Mouse (Mus musculus) stomach, postnatal 0 days (tissue): ENCODE results near the gene Efs. TPM values are rescaled to one million over a fixed set of nuclear protein-coding genes. Genes with fewer than 3 reads are reported as not detected.
"Not testable (repeated sequence)": the region's sequence is repeated elsewhere in the genome, so short reads cannot be mapped to it uniquely, and the experiment has no call there.

Experiments used
- ATAC-seq: fragments of 200-750 bp; cut with Nextera tagmentation; 2 replicates; pipeline ENCODE4 v1.8.0; 2017; ENCODE audit not compliant: low FRiP score, low TSS enrichment
- DNase-seq: peaks from one replicate; pipeline ENCODE4 v3.0.0-alpha.2; 2016; ENCODE audit warnings: low spot score
- H3K27ac ChIP-seq: fragments of 300-500 bp; sonication (generic); replicated peaks from 2 replicates; pipeline ENCODE4 v1.5.1; 2014; ENCODE audit warnings: mild to moderate bottlenecking, control low read depth
- H3K27me3 ChIP-seq: fragments of 300-500 bp; sonication (generic); 2 replicates; pipeline ENCODE4 v1.6.1; 2014; ENCODE audit warnings: low read length; ENCODE audit not compliant: control insufficient read depth, insufficient read depth
- H3K36me3 ChIP-seq: fragments of 300-500 bp; sonication (generic); 2 replicates; pipeline ENCODE4 v1.6.1; 2014; ENCODE audit warnings: low read length, mixed read lengths; ENCODE audit not compliant: control insufficient read depth, insufficient read depth
- H3K4me1 ChIP-seq: fragments of 300-500 bp; sonication (generic); replicated peaks from 2 replicates; pipeline ENCODE4 v1.6.1; 2014; ENCODE audit warnings: antibody characterized with exemption; ENCODE audit not compliant: control insufficient read depth, insufficient read depth
- H3K4me2 ChIP-seq: fragments of 300-500 bp; sonication (generic); replicated peaks from 2 replicates; pipeline ENCODE4 v1.6.1; 2014; ENCODE audit warnings: low read depth, mild to moderate bottlenecking, control low read depth, moderate library complexity
- H3K4me3 ChIP-seq: fragments of 300-500 bp; sonication (generic); 2 replicates; pipeline ENCODE4 v1.5.1; 2014; ENCODE audit warnings: low read depth, low read length, control low read depth
- H3K9ac ChIP-seq: fragments of 300-500 bp; sonication (generic); 2 replicates; pipeline ENCODE4 v1.6.1; 2014; ENCODE audit warnings: mild to moderate bottlenecking, low read length, control low read depth, mixed read lengths
- H3K9me3 ChIP-seq: fragments of 300-500 bp; sonication (generic); 2 replicates; pipeline ENCODE4 v1.6.1; 2016; ENCODE audit warnings: low read length; ENCODE audit not compliant: control insufficient read depth
- CTCF ChIP-seq: IDR thresholded peaks from 2 replicates; pipeline ENCODE4 v1.5.1; 2016; ENCODE audit warnings: antibody characterized with exemption, low read depth, mild to moderate bottlenecking, moderate library complexity
- EP300 ChIP-seq: optimal IDR thresholded peaks from 2 replicates; pipeline ENCODE3; 2016; ENCODE audit warnings: antibody characterized with exemption
- WGBS: fragments of 180-500 bp; shearing (Covaris S2); extraction: QIAGEN DNeasy Blood & Tissue Kit; methylation state at CpG from one replicate; pipeline ENCODE4 v1.1.7; 2014; 5-methylcytosine and 5-hydroxymethylcytosine counted together
- polyA plus RNA-seq: library from polyadenylated mRNA; unstranded; fragments of >200 nt; fragmentation: Nextera tagmentation; extraction: Ambion mirVana; gene quantifications from 2 replicates; pipeline ENCODE4 v1.2.1, GENCODE M21; 2015

The Efs gene
- polyA plus RNA-seq, result 14.1 and 16.8 TPM in 2 replicates

GRCm38 (mm10) chr14:54925349-54926342 lies at the start of gene Efs:
Efs (minus strand) TSS chr14:54926126.
- TF ChIP-seq EP300 (no peak), CTCF (no peak)
- WGBS, result 2% methylated on average over 57 of the region's 57 CpGs
- H3K27ac ChIP-seq, result peak within 1 kb of the TSS; percentile 98
- no peaks in the 10 kb centered on the region for H3K9me3 ChIP-seq
- H3K4me3 ChIP-seq, result peak within 1 kb of the TSS; percentile 56
- peak within 1 kb of the TSS; percentile 88 for H3K4me2 ChIP-seq
- no peaks in the 10 kb centered on the region for H3K36me3 ChIP-seq
- DNase-seq, result peak; percentile 71
- ATAC-seq, result peak; percentile 72
- no peaks in the 10 kb centered on the region for H3K27me3 ChIP-seq
- H3K4me1 ChIP-seq, result peaks cover 4% of the 10 kb centered on the region
- H3K9ac ChIP-seq, result peak within 1 kb of the TSS; percentile 88

- no peak for TF ChIP-seq EP300
- TF ChIP-seq CTCF, result no peak
- no peak overlapping the region for H3K4me3 ChIP-seq
- no peaks in the 10 kb centered on the region for H3K4me1 ChIP-seq
- H3K4me2 ChIP-seq, result no peak overlapping the region
- H3K27me3 ChIP-seq, result no peaks in the 10 kb centered on the region
- 91% methylated on average over 6 of the region's 6 CpGs for WGBS
- H3K27ac ChIP-seq, result no peak overlapping the region
- no peak for DNase-seq
- H3K9me3 ChIP-seq, result no peaks in the 10 kb centered on the region
- H3K36me3 ChIP-seq, result no peaks in the 10 kb centered on the region
- ATAC-seq, result no peak
- H3K9ac ChIP-seq, result no peak overlapping the region
These were observed 48.3 kb upstream of the Efs start for GRCm38 (mm10) chr14:54974068-54974791.

DNA sequence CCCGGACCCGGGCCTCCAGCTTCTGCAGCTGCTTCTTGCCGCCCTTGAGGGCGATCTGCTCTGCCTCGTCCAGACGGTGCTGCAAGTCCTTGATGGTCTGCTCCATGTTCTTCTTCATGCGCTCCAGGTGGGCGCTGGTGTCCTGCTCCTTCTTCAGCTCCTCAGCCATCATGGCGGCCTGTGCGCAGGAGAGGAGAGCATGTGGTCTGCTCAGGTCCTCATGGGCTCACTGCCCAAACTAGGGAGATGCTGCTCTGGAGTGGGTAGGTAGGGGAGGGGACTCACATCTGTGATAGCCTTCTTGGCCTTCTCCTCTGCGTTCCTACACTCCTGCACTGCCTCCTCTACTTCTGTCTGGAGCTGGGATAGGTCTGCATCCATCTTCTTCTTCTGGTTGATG lies 46.9 kb upstream of the Efs start:
- H3K27me3 ChIP-seq, H3K4me2 ChIP-seq, H3K4me3 ChIP-seq, H3K4me1 ChIP-seq, H3K9me3 ChIP-seq, ATAC-seq, DNase-seq, H3K27ac ChIP-seq, H3K9ac ChIP-seq, H3K36me3 ChIP-seq: not testable (repeated sequence)
- 91% methylated on average over 7 of the region's 11 CpGs for WGBS

- Histone ChIP-seq H3K9ac (no peak overlapping the region), H3K4me3 (no peak overlapping the region), H3K4me2 (no peak overlapping the region), H3K36me3 (no peaks in the 10 kb centered on the region), H3K27me3 (no peaks in the 10 kb centered on the region), H3K9me3 (no peaks in the 10 kb centered on the region), H3K4me1 (no peaks in the 10 kb centered on the region), H3K27ac (no peak overlapping the region)
- no peak for DNase-seq
- no peak for TF ChIP-seq EP300
- ATAC-seq, result no peak
These were observed 42.4 kb upstream of the Efs start for GRCm38 (mm10) chr14:54968344-54968743.

DNA sequence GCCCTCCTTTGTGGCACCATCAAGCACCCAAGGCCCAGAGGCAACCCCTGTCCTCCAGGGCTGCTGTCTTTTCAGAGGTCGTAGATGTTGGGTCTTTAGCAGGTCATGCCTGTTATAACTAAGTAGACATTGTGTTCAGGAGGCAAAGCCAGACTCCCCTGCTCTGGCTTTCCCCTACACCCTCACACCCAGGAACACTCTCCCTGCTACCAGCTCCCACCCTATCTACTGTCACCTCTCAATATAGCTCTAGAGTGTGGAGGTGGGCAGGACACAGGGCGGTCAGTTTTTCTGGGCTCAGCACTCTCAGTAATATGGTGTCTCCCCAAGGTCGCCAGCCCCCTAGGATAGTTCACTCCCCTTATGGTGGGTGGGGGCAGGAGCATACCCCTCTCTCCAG lies 41.9 kb upstream of the Efs start:
- no peak for DNase-seq
- Histone ChIP-seq H3K4me3 (no peak overlapping the region), H3K4me1 (no peaks in the 10 kb centered on the region), H3K27me3 (no peaks in the 10 kb centered on the region), H3K9me3 (no peaks in the 10 kb centered on the region), H3K27ac (no peak overlapping the region), H3K9ac (no peak overlapping the region), H3K4me2 (no peak overlapping the region), H3K36me3 (no peaks in the 10 kb centered on the region)
- WGBS, result 86% methylated on average over 3 of the region's 3 CpGs
- TF ChIP-seq CTCF (no peak), EP300 (no peak)
- no peak for ATAC-seq
